Mouse (Mus musculus) embryo, embryonic 11.5 days (tissue): ENCODE data around the gene Trim67.

Source experiments
- DNase-seq: peaks from one replicate; pipeline ENCODE4 v3.0.0-alpha.2; 2012; ENCODE audit warnings: low read depth, low spot score

Gene Trim67

GRCm38 (mm10) chr8:124793661-124794485 lies 981 bp downstream of the Trim67 start:
- DNase-seq, result no peak

- no peak for DNase-seq
These were observed 1.5 kb downstream of the Trim67 start for GRCm38 (mm10) chr8:124794486-124794780.

- no peak for DNase-seq
These were observed 3.0 kb downstream of the Trim67 start for GRCm38 (mm10) chr8:124795781-124796488.

GRCm38 (mm10) chr8:124800542-124800941 lies 7.7 kb downstream of the Trim67 start:
- no peak for DNase-seq

GRCm38 (mm10) chr8:124803824-124804702 lies 11.2 kb downstream of the Trim67 start:
- no peak for DNase-seq

- no peak for DNase-seq
These were observed 13.1 kb downstream of the Trim67 start for GRCm38 (mm10) chr8:124805990-124806389.

- DNase-seq, result no peak
These were observed 16.5 kb downstream of the Trim67 start for GRCm38 (mm10) chr8:124809419-124809818.

GRCm38 (mm10) chr8:124810056-124810610 lies 17.2 kb downstream of the Trim67 start:
- DNase-seq, result no peak

- no peak for DNase-seq
These were observed 17.9 kb downstream of the Trim67 start for GRCm38 (mm10) chr8:124810689-124811394.

GRCm38 (mm10) chr8:124813326-124813725 lies 20.4 kb downstream of the Trim67 start:
- DNase-seq, result no peak

GRCm38 (mm10) chr8:124815870-124816269 lies 23.0 kb downstream of the Trim67 start:
- DNase-seq, result no peak

- DNase-seq, result no peak
These were observed 24.0 kb downstream of the Trim67 start for GRCm38 (mm10) chr8:124816866-124817265.

GRCm38 (mm10) chr8:124817361-124817760 lies 24.5 kb downstream of the Trim67 start:
- DNase-seq, result no peak

- no peak for DNase-seq
These were observed 26.8 kb downstream of the Trim67 start for GRCm38 (mm10) chr8:124819612-124820115.

- no peak for DNase-seq
These were observed 27.2 kb downstream of the Trim67 start for GRCm38 (mm10) chr8:124820125-124820524.

GRCm38 (mm10) chr8:124823497-124823896 lies 30.6 kb downstream of the Trim67 start:
- no peak for DNase-seq

- no peak for DNase-seq
These were observed 33.8 kb downstream of the Trim67 start for GRCm38 (mm10) chr8:124826658-124827057.

- peak; percentile 47 for DNase-seq
These were observed 34.5 kb downstream of the Trim67 start for GRCm38 (mm10) chr8:124827387-124827786.

- no peak for DNase-seq
These were observed 35.8 kb downstream of the Trim67 start for GRCm38 (mm10) chr8:124828561-124829240.

- no peak for DNase-seq
These were observed 37.2 kb downstream of the Trim67 start for GRCm38 (mm10) chr8:124830050-124830449.
